Mouse (Mus musculus) forebrain, embryonic 12.5 days (tissue): ENCODE data around the gene Rspo4. TPM values are rescaled to one million over a fixed set of nuclear protein-coding genes. Genes with fewer than 3 reads are reported as not detected.

Experiments
- ATAC-seq: fragments of 200-750 bp; cut with Nextera tagmentation; 2 replicates; pipeline ENCODE4 v1.8.0; 2017; ENCODE audit warnings: moderate TSS enrichment; ENCODE audit not compliant: low FRiP score
- H3K27ac ChIP-seq: fragments of 300-500 bp; sonication (generic); 2 replicates; pipeline ENCODE4 v1.5.1; 2016; ENCODE audit warnings: mild to moderate bottlenecking
- H3K27me3 ChIP-seq: fragments of 300-500 bp; sonication (generic); 2 replicates; pipeline ENCODE4 v1.6.1; 2016; ENCODE audit warnings: mild to moderate bottlenecking
- H3K36me3 ChIP-seq: fragments of 300-500 bp; sonication (generic); replicated peaks from 2 replicates; pipeline ENCODE4 v1.6.1; 2016; ENCODE audit warnings: mild to moderate bottlenecking
- H3K4me1 ChIP-seq: fragments of 300-500 bp; sonication (generic); 2 replicates; pipeline ENCODE4 v1.6.1; 2016
- H3K4me2 ChIP-seq: fragments of 300-500 bp; sonication (generic); 2 replicates; pipeline ENCODE4 v1.6.1; 2016; ENCODE audit warnings: mild to moderate bottlenecking, moderate library complexity
- H3K4me3 ChIP-seq: fragments of 300-500 bp; sonication (generic); replicated peaks from 2 replicates; pipeline ENCODE4 v1.5.1; 2016; ENCODE audit warnings: mild to moderate bottlenecking
- H3K9ac ChIP-seq: fragments of 300-500 bp; sonication (generic); 2 replicates; pipeline ENCODE4 v1.6.1; 2016; ENCODE audit warnings: mild to moderate bottlenecking
- H3K9me3 ChIP-seq: fragments of 300-500 bp; sonication (generic); 2 replicates; pipeline ENCODE4 v1.6.1; 2016
- WGBS: fragments of 180-500 bp; shearing (Covaris S2); methylation state at CpG from one replicate; pipeline ENCODE4 v1.1.7; 2016; 5-methylcytosine and 5-hydroxymethylcytosine counted together
- polyA plus RNA-seq: library from polyadenylated mRNA; unstranded; fragments of >200 nt; fragmentation: Nextera tagmentation; extraction: Ambion mirVana; gene quantifications from 2 replicates; pipeline ENCODE4 v1.2.1, GENCODE M21; 2016

Gene Rspo4
- polyA plus RNA-seq, 1 experiment from 2014 or later = not detected

- 67% methylated on average over 8 of the region's 8 CpGs for WGBS
- H3K4me2 ChIP-seq = no peak overlapping the region
- peaks cover 6% of the 10 kb centered on the region for H3K4me1 ChIP-seq
- H3K9me3 ChIP-seq = no peaks in the 10 kb centered on the region
- H3K27ac ChIP-seq = no peak overlapping the region
- no peak overlapping the region for H3K9ac ChIP-seq
- H3K4me3 ChIP-seq = no peak overlapping the region
- ATAC-seq = 0 out of 2 replicates have a peak, but pooled peaks have one; percentile 27
- no peaks in the 10 kb centered on the region for H3K36me3 ChIP-seq
- H3K27me3 ChIP-seq = no peaks in the 10 kb centered on the region
These were observed 51.7 kb downstream of the Rspo4 start for GRCm38 (mm10) chr2:151894209-151894980.

- Histone ChIP-seq H3K4me2 (no peak overlapping the region), H3K36me3 (no peaks in the 10 kb centered on the region), H3K27ac (no peak overlapping the region), H3K4me3 (no peak overlapping the region), H3K4me1 (peaks cover 6% of the 10 kb centered on the region), H3K9me3 (no peaks in the 10 kb centered on the region), H3K9ac (no peak overlapping the region), H3K27me3 (no peaks in the 10 kb centered on the region)
- ATAC-seq = no peak
- 83% methylated on average over 5 of the region's 5 CpGs for WGBS
These were observed 53.2 kb downstream of the Rspo4 start for GRCm38 (mm10) chr2:151895911-151896310.

- WGBS = 100% methylated on average over 1 of the region's 1 CpGs
- no peak overlapping the region for H3K4me3 ChIP-seq
- no peaks in the 10 kb centered on the region for H3K36me3 ChIP-seq
- no peak overlapping the region for H3K9ac ChIP-seq
- H3K4me1 ChIP-seq = peaks cover 4% of the 10 kb centered on the region
- no peak overlapping the region for H3K27ac ChIP-seq
- no peaks in the 10 kb centered on the region for H3K9me3 ChIP-seq
- H3K4me2 ChIP-seq = no peak overlapping the region
- ATAC-seq = no peak
- no peaks in the 10 kb centered on the region for H3K27me3 ChIP-seq
These were observed 55.4 kb downstream of the Rspo4 start for GRCm38 (mm10) chr2:151898106-151898505.

GRCm38 (mm10) chr2:151900845-151901244 lies 58.1 kb downstream of the Rspo4 start:
- Histone ChIP-seq H3K4me3 (no peak overlapping the region), H3K27ac (no peak overlapping the region), H3K4me1 (no peaks in the 10 kb centered on the region), H3K4me2 (no peak overlapping the region), H3K27me3 (no peaks in the 10 kb centered on the region), H3K9me3 (no peaks in the 10 kb centered on the region), H3K9ac (no peak overlapping the region), H3K36me3 (no peaks in the 10 kb centered on the region)
- WGBS = 83% methylated on average over 4 of the region's 4 CpGs
- no peak for ATAC-seq

- 88% methylated on average over 6 of the region's 6 CpGs for WGBS
- Histone ChIP-seq H3K9me3 (no peaks in the 10 kb centered on the region), H3K9ac (no peak overlapping the region), H3K4me1 (no peaks in the 10 kb centered on the region), H3K4me2 (no peak overlapping the region), H3K4me3 (no peak overlapping the region), H3K36me3 (no peaks in the 10 kb centered on the region), H3K27ac (no peak overlapping the region), H3K27me3 (no peaks in the 10 kb centered on the region)
- no peak for ATAC-seq
These were observed 60.5 kb downstream of the Rspo4 start for GRCm38 (mm10) chr2:151903267-151903666.

- Histone ChIP-seq H3K4me2 (no peak overlapping the region), H3K36me3 (no peaks in the 10 kb centered on the region), H3K27me3 (no peaks in the 10 kb centered on the region), H3K9ac (no peak overlapping the region), H3K9me3 (no peaks in the 10 kb centered on the region), H3K4me1 (no peaks in the 10 kb centered on the region), H3K4me3 (no peak overlapping the region), H3K27ac (no peak overlapping the region)
- WGBS = 73% methylated on average over 4 of the region's 4 CpGs
- ATAC-seq = no peak
These were observed 61.2 kb downstream of the Rspo4 start for GRCm38 (mm10) chr2:151903933-151904332.

GRCm38 (mm10) chr2:151904636-151905035 lies 61.9 kb downstream of the Rspo4 start:
- H3K4me2 ChIP-seq = no peak overlapping the region

GRCm38 (mm10) chr2:151907020-151907419 lies 64.3 kb downstream of the Rspo4 start:
- Histone ChIP-seq H3K36me3 (no peaks in the 10 kb centered on the region), H3K9ac (no peak overlapping the region), H3K27me3 (no peaks in the 10 kb centered on the region), H3K4me3 (no peak overlapping the region), H3K4me1 (peaks cover 9% of the 10 kb centered on the region), H3K9me3 (no peaks in the 10 kb centered on the region), H3K4me2 (no peak overlapping the region), H3K27ac (no peak overlapping the region)
- WGBS = 81% methylated on average over 2 of the region's 2 CpGs
- no peak for ATAC-seq

More at GRCm38 (mm10) chr2:151904636-151905035, 61.9 kb downstream of the Rspo4 start:
- Histone ChIP-seq H3K4me3 (no peak overlapping the region), H3K27me3 (no peaks in the 10 kb centered on the region), H3K27ac (no peak overlapping the region), H3K9ac (no peak overlapping the region), H3K36me3 (no peaks in the 10 kb centered on the region), H3K4me1 (no peaks in the 10 kb centered on the region), H3K9me3 (no peaks in the 10 kb centered on the region)
- ATAC-seq = no peak
- WGBS = 79% methylated on average over 3 of the region's 3 CpGs

- Histone ChIP-seq H3K9me3 (no peaks in the 10 kb centered on the region), H3K4me1 (peaks cover 9% of the 10 kb centered on the region), H3K9ac (no peak overlapping the region), H3K27me3 (no peaks in the 10 kb centered on the region), H3K27ac (no peak overlapping the region), H3K4me3 (no peak overlapping the region), H3K36me3 (no peaks in the 10 kb centered on the region), H3K4me2 (no peak overlapping the region)
- 87% methylated on average over 3 of the region's 3 CpGs for WGBS
- ATAC-seq = no peak
These were observed 66.7 kb downstream of the Rspo4 start for GRCm38 (mm10) chr2:151909386-151909785.

GRCm38 (mm10) chr2:151910498-151910897 lies 67.8 kb downstream of the Rspo4 start:
- no peaks in the 10 kb centered on the region for H3K27me3 ChIP-seq
- WGBS = 66% methylated on average over 5 of the region's 5 CpGs
- no peak overlapping the region for H3K27ac ChIP-seq

GRCm38 (mm10) chr2:151910919-151911500 lies 68.3 kb downstream of the Rspo4 start, which contains the start of gene Angpt4:
Gene Angpt4, plus strand, starts transcription at chr2:151911210.
- Histone ChIP-seq H3K27me3 (no peaks in the 10 kb centered on the region), H3K4me1 (peaks cover 11% of the 10 kb centered on the region), H3K4me2 (no peak within 1 kb of the TSS), H3K36me3 (no peaks in the 10 kb centered on the region), H3K4me3 (no peak within 1 kb of the TSS), H3K27ac (no peak within 1 kb of the TSS), H3K9ac (no peak within 1 kb of the TSS), H3K9me3 (no peaks in the 10 kb centered on the region)
- 76% methylated on average over 12 of the region's 13 CpGs for WGBS
- no peak; the same call in 1 of the 2 replicates for ATAC-seq

More at GRCm38 (mm10) chr2:151910498-151910897, 67.8 kb downstream of the Rspo4 start:
- H3K36me3 ChIP-seq = no peaks in the 10 kb centered on the region
- no peaks in the 10 kb centered on the region for H3K9me3 ChIP-seq
- no peak overlapping the region for H3K4me2 ChIP-seq
- peaks cover 9% of the 10 kb centered on the region for H3K4me1 ChIP-seq
- H3K4me3 ChIP-seq = no peak overlapping the region
- no peak overlapping the region for H3K9ac ChIP-seq
- no peak for ATAC-seq

GRCm38 (mm10) chr2:151911751-151912150 lies 69.0 kb downstream of the Rspo4 start:
- no peak overlapping the region for H3K27ac ChIP-seq
- H3K4me2 ChIP-seq = no peak overlapping the region
- H3K4me1 ChIP-seq = peaks cover 12% of the 10 kb centered on the region
- ATAC-seq = no peak
- WGBS = 85% methylated on average over 3 of the region's 3 CpGs
- H3K9me3 ChIP-seq = no peaks in the 10 kb centered on the region
- no peak overlapping the region for H3K9ac ChIP-seq
- no peak overlapping the region for H3K4me3 ChIP-seq
- H3K36me3 ChIP-seq = no peaks in the 10 kb centered on the region
- no peaks in the 10 kb centered on the region for H3K27me3 ChIP-seq

GRCm38 (mm10) chr2:151914120-151914519 lies 71.4 kb downstream of the Rspo4 start:
- Histone ChIP-seq H3K4me2 (no peak overlapping the region), H3K4me3 (no peak overlapping the region), H3K9me3 (no peaks in the 10 kb centered on the region), H3K36me3 (no peaks in the 10 kb centered on the region), H3K27ac (no peak overlapping the region), H3K4me1 (peaks cover 12% of the 10 kb centered on the region), H3K27me3 (0 out of 2 replicates have a peak, but pooled peaks cover 4% of the 10 kb centered on the region), H3K9ac (no peak overlapping the region)
- ATAC-seq = no peak
- WGBS = 77% methylated on average over 5 of the region's 5 CpGs
